Comparison of ENCODE assay signal across 8 mouse cellular contexts in the genomic region with DNA sequence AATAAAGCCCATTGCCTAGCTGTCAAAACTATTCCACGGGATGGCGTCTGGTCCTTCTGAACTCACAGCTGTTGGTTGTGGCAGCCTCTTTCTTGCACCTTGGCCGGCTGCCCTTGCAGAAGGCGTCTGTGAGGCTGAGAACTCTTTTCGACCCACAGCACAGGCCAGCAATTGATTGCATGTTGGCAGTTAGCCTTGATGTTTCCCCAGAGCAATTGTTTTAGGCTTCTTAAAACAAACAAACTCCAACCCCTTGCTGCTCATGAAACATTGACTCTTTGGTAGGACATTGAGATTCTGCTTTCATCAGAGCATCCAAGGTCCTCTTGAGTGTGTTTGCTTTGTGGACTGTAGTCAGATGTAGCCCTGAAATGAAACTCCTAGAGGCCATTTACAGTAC. TPM values are rescaled to one million over a fixed set of nuclear protein-coding genes. Genes with fewer than 3 reads are reported as not detected.
DNase-seq lines count a peak whose midpoint lies in the region; ATAC-seq and TF ChIP-seq lines count a peak whose summit lies in the region.

No protein-coding gene starts in this region.

- H3K4me3 ChIP-seq in hindbrain, postnatal 0 days (ENCODE audit: low read length): no peak overlapping the region

- intact Hi-C loops in left cerebral cortex, postnatal 4 days (cut with DNase I): no loop called here

- peak; percentile 89 for ATAC-seq in hindbrain, postnatal 0 days

- peaks cover 2% of the 10 kb centered on the region; the same call in 1 of the 2 replicates for H3K4me1 ChIP-seq in hindbrain, postnatal 0 days (ENCODE audit: insufficient read depth, low read length)

- peak; percentile 37 to 76 for DNase-seq in adrenal gland, adult (ENCODE audit: inconsistent age in 2 of 2, low spot score in 1 of 2)
- DNase-seq in adrenal gland, postnatal 4 days (ENCODE audit: low spot score in 2 of 2): no peak
- peak; percentile 68 for DNase-seq in right cerebral cortex, adult 18-20 months
- no peak for DNase-seq in right cerebral cortex, postnatal 25 days
- peak; percentile 88 for DNase-seq in hindbrain, postnatal 0 days (ENCODE audit: low spot score)
- peak; percentile 90 for DNase-seq in left cerebral cortex, postnatal 4 days
- peak; percentile 74 for DNase-seq in testis, postnatal 10 days (ENCODE audit: low spot score)
- DNase-seq in natural killer cell, adult 2 months (ENCODE audit: low spot score in 2 of 2): no peak

- H3K36me3 ChIP-seq in hindbrain, postnatal 0 days (ENCODE audit: insufficient read depth, low read length): no peaks in the 10 kb centered on the region

- H3K27ac ChIP-seq in hindbrain, postnatal 0 days: no peak overlapping the region

- WGBS in hindbrain, postnatal 0 days: 31% methylated on average over 5 of the region's 5 CpGs

- TF ChIP-seq CTCF in hindbrain, postnatal 0 days (IDR thresholded peaks at IDR 0.05; ENCODE audit: low read depth): no peak; the same call in 1 of the 2 replicates

- H3K9ac ChIP-seq in hindbrain, postnatal 0 days (replicated peaks; ENCODE audit: low read length): no peak overlapping the region

- H3K9me3 ChIP-seq in hindbrain, postnatal 0 days (ENCODE audit: low read length): no peaks in the 10 kb centered on the region

- H3K27me3 ChIP-seq in hindbrain, postnatal 0 days (ENCODE audit: insufficient read depth, low read length): no peaks in the 10 kb centered on the region

- H3K4me2 ChIP-seq in hindbrain, postnatal 0 days (ENCODE audit: low read depth, low read length): no peak overlapping the region

RNA-seq across cellular contexts. Expression of a gene that starts 33.2 kb away (rescaled TPM):
- total RNA-seq in adrenal gland, postnatal 4 days (2021): 10 to 100 TPM; 14.5 to 16.2 TPM
- total RNA-seq in hindbrain, postnatal 0 days (2014; rRNA removed): 1.9 and 2.6 TPM in 2 replicates
- 2.4 and 2.8 TPM in 2 replicates for polyA plus RNA-seq in hindbrain, postnatal 0 days (2015; fragmentation: Nextera tagmentation; extraction: Ambion mirVana)
- 1 to 10 TPM; 1.2 to 1.5 TPM for total RNA-seq in left cerebral cortex, postnatal 4 days (2021)

RNA-seq across cellular contexts. Expression of a gene that starts 46.7 kb away (rescaled TPM):
- total RNA-seq in adrenal gland, postnatal 4 days (2021): 100 to 1,000 TPM; 172 to 192 TPM
- 111 and 129 TPM in 2 replicates for total RNA-seq in hindbrain, postnatal 0 days (2014; rRNA removed)
- 227 and 240 TPM in 2 replicates for polyA plus RNA-seq in hindbrain, postnatal 0 days (2015; fragmentation: Nextera tagmentation; extraction: Ambion mirVana)
- total RNA-seq in left cerebral cortex, postnatal 4 days (2021): 100 to 1,000 TPM; 179 to 182 TPM

RNA-seq across cellular contexts. Expression of a gene that starts 46.8 kb away (rescaled TPM):
- under 1 TPM; 0.11 to 0.25 TPM for total RNA-seq in adrenal gland, postnatal 4 days (2021)
- not detected in 2 replicates for total RNA-seq in hindbrain, postnatal 0 days (2014; rRNA removed)
- 0.09 TPM in 1 of 2 replicates, not detected in the other for polyA plus RNA-seq in hindbrain, postnatal 0 days (2015; fragmentation: Nextera tagmentation; extraction: Ambion mirVana)
- total RNA-seq in left cerebral cortex, postnatal 4 days (2021): under 1 TPM in 1 of 2 experiments, not detected in 1; 0.28 TPM

Comparison
In these comparisons a context has a peak if more than half of its experiments do, and no peak if none do; other contexts are left out.
1. DNase-seq: peak in adrenal gland, adult (2 of 2), right cerebral cortex, adult 18-20 months (single experiment), hindbrain, postnatal 0 days (single experiment), left cerebral cortex, postnatal 4 days (single experiment) and testis, postnatal 10 days (single experiment); none in adrenal gland, postnatal 4 days (0 of 2), right cerebral cortex, postnatal 25 days (single experiment) and natural killer cell, adult 2 months (0 of 2).